ENCODE assay signal across 18 mouse cellular contexts in the genomic region with DNA sequence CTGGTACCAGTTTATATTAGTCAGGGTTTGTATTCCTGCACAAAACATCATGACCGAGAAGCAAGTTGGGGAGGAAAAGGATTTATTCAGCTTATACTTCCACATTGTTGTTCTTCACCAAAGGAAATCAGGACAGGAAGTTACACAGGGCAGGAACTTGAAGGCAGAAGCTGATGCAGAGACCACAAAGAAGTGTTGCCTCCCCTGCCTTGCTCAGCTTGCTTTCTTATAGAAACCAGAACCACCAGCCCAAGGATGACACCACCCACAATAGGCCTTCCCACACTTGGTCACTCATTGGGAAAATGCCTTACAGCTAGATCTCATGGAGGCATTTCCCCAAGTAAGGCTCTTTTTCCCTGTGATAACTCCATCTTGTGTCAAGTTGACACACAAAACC.
"Had no signal": no experiment of that assay in that cellular context is flagged by ENCODE, and none has a peak within 500 bp of the region (broad histone marks: within the 10 kb centered on the region; RNA-seq: fewer than 3 reads in every experiment).

No protein-coding gene starts in this region.

- H3K36me3 ChIP-seq: liver, embryonic 13.5 days; liver, embryonic 15.5 days; midbrain, embryonic 13.5 days; midbrain, embryonic 15.5 days; neural tube, embryonic 13.5 days; neural tube, embryonic 15.5 days had no signal

- DNase-seq: liver, embryonic 13.5 days; liver, postnatal 0 days; lung, embryonic 14.5 days; lung, postnatal 10 days; lung, postnatal 4 days; retina, postnatal 1 day; right cerebral cortex, adult 18-20 months; right cerebral cortex, postnatal 14 days; thymus, adult 18-20 months; thymus, postnatal 14 days; thymus, postnatal 36 days had no signal

- H3K4me1 ChIP-seq: liver, embryonic 13.5 days; liver, embryonic 15.5 days; megakaryocyte, embryonic 14.5 days; midbrain, embryonic 13.5 days; midbrain, embryonic 15.5 days; neural tube, embryonic 13.5 days; neural tube, embryonic 15.5 days had no signal

- H3K4me3 ChIP-seq: liver, embryonic 13.5 days; liver, embryonic 15.5 days; megakaryocyte, embryonic 14.5 days; midbrain, embryonic 13.5 days; midbrain, embryonic 15.5 days; myocyte; neural tube, embryonic 13.5 days; neural tube, embryonic 15.5 days had no signal

- H3K27me3 ChIP-seq: liver, embryonic 13.5 days; liver, embryonic 15.5 days; megakaryocyte, embryonic 14.5 days; midbrain, embryonic 13.5 days; midbrain, embryonic 15.5 days; neural tube, embryonic 13.5 days; neural tube, embryonic 15.5 days had no signal

- H3K9ac ChIP-seq: liver, embryonic 13.5 days; liver, embryonic 15.5 days; liver, postnatal 0 days; lung, embryonic 14.5 days; midbrain, embryonic 13.5 days; midbrain, embryonic 15.5 days; neural tube, embryonic 13.5 days; neural tube, embryonic 15.5 days had no signal

- H3K27ac ChIP-seq: liver, embryonic 13.5 days; liver, embryonic 15.5 days; midbrain, embryonic 13.5 days; midbrain, embryonic 15.5 days; neural tube, embryonic 13.5 days; neural tube, embryonic 15.5 days had no signal

- ATAC-seq: liver, postnatal 0 days; midbrain, embryonic 13.5 days; midbrain, embryonic 15.5 days had no signal
